Mouse (Mus musculus) hindbrain, postnatal 0 days (tissue): Measurements from ENCODE around the gene Ampd3. TPM values are rescaled to one million over a fixed set of nuclear protein-coding genes. Genes with fewer than 3 reads are reported as not detected.

Experiments
- ATAC-seq: fragments of 200-750 bp; cut with Nextera tagmentation; 2 replicates; pipeline ENCODE4 v1.8.0; 2017; ENCODE audit warnings: mild to moderate bottlenecking, moderate TSS enrichment, moderate library complexity
- DNase-seq: peaks from one replicate; pipeline ENCODE4 v3.0.0-alpha.2; 2015; ENCODE audit warnings: low spot score
- H3K27ac ChIP-seq: fragments of 300-500 bp; sonication (generic); 2 replicates; pipeline ENCODE4 v1.5.1; 2014; ENCODE audit warnings: mild to moderate bottlenecking
- H3K27me3 ChIP-seq: fragments of 300-500 bp; sonication (generic); 2 replicates; pipeline ENCODE4 v1.6.1; 2014; ENCODE audit warnings: low read length, mixed read lengths; ENCODE audit not compliant: insufficient read depth
- H3K36me3 ChIP-seq: fragments of 300-500 bp; sonication (generic); 2 replicates; pipeline ENCODE4 v1.6.1; 2014; ENCODE audit warnings: low read length, mixed read lengths; ENCODE audit not compliant: insufficient read depth
- H3K4me1 ChIP-seq: fragments of 300-500 bp; sonication (generic); 2 replicates; pipeline ENCODE4 v1.6.1; 2014; ENCODE audit warnings: antibody characterized with exemption, low read length, mixed read lengths; ENCODE audit not compliant: insufficient read depth
- H3K4me2 ChIP-seq: fragments of 300-500 bp; sonication (generic); 2 replicates; pipeline ENCODE4 v1.6.1; 2014; ENCODE audit warnings: low read depth, mild to moderate bottlenecking, low read length, moderate library complexity, mixed read lengths
- H3K4me3 ChIP-seq: fragments of 300-500 bp; sonication (generic); 2 replicates; pipeline ENCODE4 v1.5.1; 2014; ENCODE audit warnings: low read length
- H3K9ac ChIP-seq: fragments of 300-500 bp; sonication (generic); replicated peaks from 2 replicates; pipeline ENCODE4 v1.6.1; 2014; ENCODE audit warnings: mild to moderate bottlenecking, low read length, moderate library complexity, mixed read lengths
- H3K9me3 ChIP-seq: fragments of 300-500 bp; sonication (generic); 2 replicates; pipeline ENCODE4 v1.6.1; 2016; ENCODE audit warnings: low read length, mixed read lengths
- CTCF ChIP-seq: IDR thresholded peaks from 2 replicates; pipeline ENCODE4 v1.5.1; 2016; ENCODE audit warnings: antibody characterized with exemption, control low read depth, low read depth
- WGBS: fragments of 180-500 bp; shearing (Covaris S2); extraction: QIAGEN DNeasy Blood & Tissue Kit; methylation state at CpG from one replicate; pipeline ENCODE4 v1.1.7; 2014; 5-methylcytosine and 5-hydroxymethylcytosine counted together
- polyA plus RNA-seq: library from polyadenylated mRNA; unstranded; fragments of >200 nt; fragmentation: Nextera tagmentation; extraction: Ambion mirVana; gene quantifications from 2 replicates; pipeline ENCODE4 v1.2.1, GENCODE M21; 2015
- total RNA-seq: library from RNA; depleted of rRNA; stranded (reverse); fragments of >200 nt; gene quantifications from 2 replicates; pipeline ENCODE4 v1.2.3, GENCODE M21; 2014

Ampd3 gene
- total and polyA plus RNA-seq, 2 experiments from 2014 or later = 14.3 to 24.8 TPM

- Histone ChIP-seq H3K4me1 (peaks cover 5% of the 10 kb centered on the region; the same call in 1 of the 2 replicates), H3K4me2 (no peak overlapping the region), H3K9me3 (no peaks in the 10 kb centered on the region), H3K27me3 (no peaks in the 10 kb centered on the region), H3K27ac (peak overlapping the region; percentile 20; the same call in 1 of the 2 replicates), H3K9ac (no peak overlapping the region), H3K36me3 (no peaks in the 10 kb centered on the region), H3K4me3 (no peak overlapping the region)
- DNase-seq (peak; percentile 75), ATAC-seq (peak; percentile 90)
- no peak for TF ChIP-seq CTCF
- WGBS = 45% methylated on average over 5 of the region's 5 CpGs
Observed at GRCm38 (mm10) chr7:110762605-110763180, 5.3 kb upstream of the Ampd3 start.

- 1% methylated on average over 54 of the region's 61 CpGs for WGBS
Observed at GRCm38 (mm10) chr7:110768451-110769064, 552 bp downstream of the Ampd3 start.

GRCm38 (mm10) chr7:110769094-110769493 lies 1.1 kb downstream of the Ampd3 start:
- Histone ChIP-seq H3K9me3 (no peaks in the 10 kb centered on the region), H3K27ac (peak overlapping the region; percentile 79; the same call in 1 of the 2 replicates), H3K4me3 (peak overlapping the region; percentile 56), H3K9ac (peak overlapping the region; percentile 86), H3K27me3 (no peaks in the 10 kb centered on the region), H3K4me2 (peak overlapping the region; percentile 85), H3K36me3 (no peaks in the 10 kb centered on the region), H3K4me1 (peaks cover 30% of the 10 kb centered on the region)
- TF ChIP-seq CTCF = no peak
- ATAC-seq (no peak), DNase-seq (no peak)
- WGBS = 48% methylated on average over 4 of the region's 4 CpGs

More at GRCm38 (mm10) chr7:110768451-110769064, 552 bp downstream of the Ampd3 start:
- Histone ChIP-seq H3K27me3 (no peaks in the 10 kb centered on the region), H3K4me1 (peaks cover 24% of the 10 kb centered on the region), H3K4me2 (peak overlapping the region; percentile 85), H3K9ac (peak overlapping the region; percentile 86), H3K9me3 (no peaks in the 10 kb centered on the region), H3K36me3 (no peaks in the 10 kb centered on the region), H3K4me3 (peak overlapping the region; percentile 56), H3K27ac (peak overlapping the region; percentile 79)
- ATAC-seq (peak; percentile 82), DNase-seq (peak; percentile 46)
- TF ChIP-seq CTCF = no peak

- H3K27ac ChIP-seq = no peak overlapping the region
- H3K36me3 ChIP-seq = no peaks in the 10 kb centered on the region
- H3K4me3 ChIP-seq = no peak overlapping the region
- TF ChIP-seq CTCF = no peak
- peaks cover 31% of the 10 kb centered on the region for H3K4me1 ChIP-seq
- H3K4me2 ChIP-seq = no peak overlapping the region
- H3K9me3 ChIP-seq = no peaks in the 10 kb centered on the region
- WGBS = 90% methylated on average over 4 of the region's 4 CpGs
- H3K27me3 ChIP-seq = no peaks in the 10 kb centered on the region
- DNase-seq = no peak
- no peak overlapping the region for H3K9ac ChIP-seq
- no peak for ATAC-seq
Observed at GRCm38 (mm10) chr7:110770949-110771348, 2.9 kb downstream of the Ampd3 start.

GRCm38 (mm10) chr7:110772343-110772742 lies 4.3 kb downstream of the Ampd3 start:
- DNase-seq (no peak), ATAC-seq (no peak)
- Histone ChIP-seq H3K4me3 (no peak overlapping the region), H3K27ac (no peak overlapping the region), H3K9ac (no peak overlapping the region), H3K9me3 (no peaks in the 10 kb centered on the region), H3K4me1 (peaks cover 31% of the 10 kb centered on the region), H3K36me3 (no peaks in the 10 kb centered on the region), H3K4me2 (no peak overlapping the region), H3K27me3 (no peaks in the 10 kb centered on the region)
- 66% methylated on average over 3 of the region's 3 CpGs for WGBS
- no peak for TF ChIP-seq CTCF

GRCm38 (mm10) chr7:110773204-110774002 lies 5.4 kb downstream of the Ampd3 start:
- DNase-seq (peak; percentile 69), ATAC-seq (peak; percentile 63)
- Histone ChIP-seq H3K4me3 (no peak overlapping the region; the same call in 1 of the 2 replicates), H3K4me2 (peak overlapping the region; percentile 38), H3K4me1 (peaks cover 26% of the 10 kb centered on the region), H3K9ac (peak overlapping the region; percentile 24; the same call in 1 of the 2 replicates), H3K27ac (peak overlapping the region; percentile 88), H3K9me3 (no peaks in the 10 kb centered on the region), H3K36me3 (no peaks in the 10 kb centered on the region), H3K27me3 (no peaks in the 10 kb centered on the region)
- TF ChIP-seq CTCF = no peak
- 33% methylated on average over 14 of the region's 14 CpGs for WGBS
